Mouse (Mus musculus) forebrain, postnatal 0 days (tissue): Measurements from ENCODE around the gene Crnkl1. TPM values are rescaled to one million over a fixed set of nuclear protein-coding genes. Genes with fewer than 3 reads are reported as not detected.

Experiments
- ATAC-seq: fragments of 200-750 bp; cut with Nextera tagmentation; 2 replicates; pipeline ENCODE4 v1.8.0; 2017; ENCODE audit warnings: mild to moderate bottlenecking, moderate library complexity
- DNase-seq: peaks from one replicate; pipeline ENCODE4 v3.0.0-alpha.2; 2015
- H3K27ac ChIP-seq: fragments of 300-500 bp; sonication (generic); 2 replicates; pipeline ENCODE4 v1.5.1; 2014; ENCODE audit warnings: low read depth, mild to moderate bottlenecking, antibody characterized with exemption, low read length, moderate library complexity, mixed read lengths
- H3K27me3 ChIP-seq: fragments of 300-500 bp; sonication (generic); 2 replicates; pipeline ENCODE4 v1.6.1; 2014; ENCODE audit warnings: mild to moderate bottlenecking, low read length, mixed read lengths; ENCODE audit not compliant: insufficient read depth
- H3K36me3 ChIP-seq: fragments of 300-500 bp; sonication (generic); 2 replicates; pipeline ENCODE4 v1.6.1; 2014; ENCODE audit warnings: mild to moderate bottlenecking, moderate library complexity; ENCODE audit not compliant: insufficient read depth
- H3K4me1 ChIP-seq: fragments of 300-500 bp; sonication (generic); 2 replicates; pipeline ENCODE4 v1.6.1; 2014; ENCODE audit warnings: antibody characterized with exemption; ENCODE audit not compliant: insufficient read depth
- H3K4me2 ChIP-seq: fragments of 300-500 bp; sonication (generic); 2 replicates; pipeline ENCODE4 v1.6.1; 2014; ENCODE audit warnings: low read depth, mild to moderate bottlenecking, moderate library complexity
- H3K4me3 ChIP-seq: fragments of 300-500 bp; sonication (generic); 2 replicates; pipeline ENCODE4 v1.5.1; 2014; ENCODE audit warnings: low read depth, low read length, mixed read lengths
- H3K9ac ChIP-seq: fragments of 300-500 bp; sonication (generic); 2 replicates; pipeline ENCODE4 v1.6.1; 2014; ENCODE audit warnings: mild to moderate bottlenecking
- H3K9me3 ChIP-seq: fragments of 300-500 bp; sonication (generic); 2 replicates; pipeline ENCODE4 v1.6.1; 2016; ENCODE audit warnings: low read length
- CTCF ChIP-seq: sonication (generic); IDR thresholded peaks from 2 replicates; pipeline ENCODE4 v1.5.1; 2016; ENCODE audit warnings: antibody characterized with exemption, control low read depth, low read depth
- WGBS: fragments of 180-500 bp; shearing (Covaris S2); extraction: QIAGEN DNeasy Blood & Tissue Kit; methylation state at CpG from one replicate; pipeline ENCODE4 v1.1.7; 2014; 5-methylcytosine and 5-hydroxymethylcytosine counted together
- polyA plus RNA-seq: library from polyadenylated mRNA; unstranded; fragments of >200 nt; fragmentation: Nextera tagmentation; extraction: Ambion mirVana; gene quantifications from 2 replicates; pipeline ENCODE4 v1.2.1, GENCODE M21; 2015
- total RNA-seq: library from RNA; depleted of rRNA; stranded (reverse); fragments of >200 nt; gene quantifications from 2 replicates; pipeline ENCODE4 v1.2.3, GENCODE M21; 2014

Gene Crnkl1
- total and polyA plus RNA-seq, 2 experiments from 2014 or later, result 15.5 to 24.5 TPM

GRCm38 (mm10) chr2:145884913-145885785, 49.7 kb downstream of the Crnkl1 start:
- Histone ChIP-seq H3K9ac (no peak overlapping the region), H3K4me3 (no peak overlapping the region), H3K4me2 (no peak overlapping the region), H3K9me3 (no peaks in the 10 kb centered on the region), H3K36me3 (no peaks in the 10 kb centered on the region), H3K27me3 (no peaks in the 10 kb centered on the region), H3K27ac (no peak overlapping the region), H3K4me1 (no peaks in the 10 kb centered on the region)
- no peak for DNase-seq
- no peak for TF ChIP-seq CTCF
- WGBS, result 71% methylated on average over 14 of the region's 14 CpGs
- ATAC-seq, result no peak

DNA sequence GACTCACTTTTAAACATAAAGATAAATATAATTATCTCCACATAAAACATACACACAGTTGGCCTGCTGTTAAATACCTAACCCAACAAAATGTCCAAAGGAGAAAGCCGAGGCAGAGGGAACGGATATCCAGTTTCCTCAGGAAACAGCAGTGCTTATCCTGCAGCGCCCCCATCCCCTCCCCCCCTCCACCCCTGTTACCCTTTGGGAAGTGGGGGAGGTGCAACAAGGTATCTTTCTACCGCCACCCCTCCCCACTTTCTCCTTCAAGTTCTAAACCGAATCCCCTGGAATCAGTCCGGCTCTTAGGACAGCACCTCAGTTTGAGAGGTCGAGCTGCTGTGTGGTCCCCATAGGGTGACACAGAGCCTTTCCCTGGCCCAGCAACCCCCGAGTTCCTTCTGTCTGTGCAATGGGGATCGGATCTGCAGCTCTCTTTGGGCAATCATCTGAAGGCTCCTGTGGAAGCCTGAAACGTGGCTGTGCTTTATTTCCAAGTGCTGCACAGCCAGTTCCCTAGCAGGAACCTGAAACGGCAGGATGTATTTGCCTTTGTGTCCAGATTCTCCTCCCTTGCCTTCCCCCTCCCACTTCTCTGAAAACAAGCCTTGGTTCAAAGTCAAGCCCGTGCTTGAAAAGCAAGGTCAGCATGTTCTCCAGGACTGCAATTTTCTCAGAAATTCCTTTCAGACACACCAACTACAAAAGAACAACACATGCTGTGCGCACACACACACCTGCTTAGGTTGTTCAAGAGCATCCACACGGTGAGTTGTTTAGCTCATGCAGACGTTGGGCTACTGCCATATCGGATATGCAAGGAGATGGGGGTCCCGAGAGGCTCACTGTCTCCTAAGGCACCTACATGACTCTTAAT, 50.5 kb downstream of the Crnkl1 start:
- Histone ChIP-seq H3K27me3 (no peaks in the 10 kb centered on the region), H3K4me2 (no peak overlapping the region), H3K27ac (peak overlapping the region; percentile 35; the same call in 1 of the 2 replicates), H3K9me3 (no peaks in the 10 kb centered on the region), H3K36me3 (no peaks in the 10 kb centered on the region), H3K9ac (no peak overlapping the region), H3K4me3 (no peak overlapping the region), H3K4me1 (no peaks in the 10 kb centered on the region)
- no peak for DNase-seq
- ATAC-seq, result 0 out of 2 replicates have a peak, but pooled peaks have one; percentile 18
- no peak for TF ChIP-seq CTCF
- whole genome bisulfite sequencing, result 43% methylated on average over 17 of the region's 17 CpGs

DNA sequence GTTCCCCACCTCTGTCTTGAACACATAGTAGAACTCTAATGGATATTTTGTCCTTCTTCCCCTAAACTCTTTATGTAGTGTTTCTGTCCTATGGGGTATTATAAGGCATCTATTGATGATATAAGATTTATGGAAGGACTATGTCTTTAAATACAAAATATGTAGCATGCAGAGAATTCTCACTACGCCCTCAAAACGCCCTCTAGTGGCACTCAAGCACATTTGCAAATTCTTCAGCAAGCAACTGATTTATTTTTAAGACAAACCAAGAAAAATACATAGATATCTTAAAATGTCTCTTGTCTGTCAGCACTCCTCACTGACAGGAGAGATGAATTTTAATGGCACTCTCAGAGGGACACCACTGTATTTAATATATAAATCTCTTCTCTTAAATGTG, 52.4 kb downstream of the Crnkl1 start:
- Histone ChIP-seq H3K9ac (no peak overlapping the region), H3K4me3 (no peak overlapping the region), H3K9me3 (no peaks in the 10 kb centered on the region), H3K36me3 (peaks cover 9% of the 10 kb centered on the region; the same call in 1 of the 2 replicates), H3K4me2 (no peak overlapping the region), H3K27ac (no peak overlapping the region), H3K27me3 (no peaks in the 10 kb centered on the region), H3K4me1 (no peaks in the 10 kb centered on the region)
- DNase-seq (no peak), ATAC-seq (no peak)
- peak; percentile 64 for TF ChIP-seq CTCF
- WGBS, result 17% methylated on average over 2 of the region's 2 CpGs

- H3K27ac ChIP-seq, result no peak overlapping the region
- ATAC-seq (no peak), DNase-seq (no peak)
- H3K9ac ChIP-seq, result no peak overlapping the region
- WGBS, result 74% methylated on average over 5 of the region's 5 CpGs
- peaks cover 9% of the 10 kb centered on the region; the same call in 1 of the 2 replicates for H3K36me3 ChIP-seq
- no peaks in the 10 kb centered on the region for H3K9me3 ChIP-seq
- H3K4me2 ChIP-seq, result no peak overlapping the region
- H3K4me1 ChIP-seq, result no peaks in the 10 kb centered on the region
- no peaks in the 10 kb centered on the region for H3K27me3 ChIP-seq
- no peak overlapping the region for H3K4me3 ChIP-seq
- no peak for TF ChIP-seq CTCF
These were observed 52.9 kb downstream of the Crnkl1 start for GRCm38 (mm10) chr2:145881932-145882331.

- Histone ChIP-seq H3K4me1 (no peaks in the 10 kb centered on the region), H3K27ac (no peak overlapping the region), H3K9me3 (no peaks in the 10 kb centered on the region), H3K4me2 (no peak overlapping the region), H3K9ac (no peak overlapping the region), H3K36me3 (peaks cover 9% of the 10 kb centered on the region; the same call in 1 of the 2 replicates), H3K27me3 (no peaks in the 10 kb centered on the region), H3K4me3 (no peak overlapping the region)
- WGBS, result 73% methylated on average over 11 of the region's 11 CpGs
- ATAC-seq (no peak), DNase-seq (no peak)
- TF ChIP-seq CTCF, result no peak
These were observed 53.7 kb downstream of the Crnkl1 start for GRCm38 (mm10) chr2:145880887-145881747.

DNA sequence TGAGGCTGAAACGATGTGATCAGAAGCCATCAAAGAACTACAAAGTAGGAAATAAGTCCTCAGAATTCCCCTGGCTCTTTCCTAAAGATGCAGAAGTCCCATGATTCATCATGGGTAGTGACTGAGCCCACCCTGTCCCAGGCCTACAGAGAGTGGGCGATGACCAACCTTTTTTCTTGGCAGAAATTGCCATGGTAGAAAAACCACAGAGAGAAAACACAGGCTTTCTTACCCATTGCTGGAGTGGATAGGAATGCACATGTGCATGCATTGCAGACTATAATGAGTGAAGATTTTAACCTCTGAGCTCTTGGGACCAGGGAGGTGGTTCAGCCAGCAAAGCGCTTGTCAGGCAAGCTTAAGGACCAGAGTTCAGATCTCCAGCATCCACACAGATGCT, 57.6 kb downstream of the Crnkl1 start:
- Histone ChIP-seq H3K9me3 (no peaks in the 10 kb centered on the region), H3K27me3 (no peaks in the 10 kb centered on the region), H3K27ac (no peak overlapping the region), H3K9ac (no peak overlapping the region), H3K4me3 (no peak overlapping the region), H3K4me1 (no peaks in the 10 kb centered on the region), H3K4me2 (no peak overlapping the region), H3K36me3 (peaks cover 9% of the 10 kb centered on the region; the same call in 1 of the 2 replicates)
- TF ChIP-seq CTCF, result no peak
- DNase-seq (no peak), ATAC-seq (no peak)
- 99% methylated on average over 3 of the region's 3 CpGs for WGBS
